Mouse (Mus musculus): ENCODE measurements around the gene Styxl1.
A peak's percentile ranks its signal among the peaks of the same experiment; 100 is the strongest.

Gene Styxl1

GRCm38 (mm10) chr5:135724536-135725322, 53.5 kb downstream of the Styxl1 start:
- no peak for DNase-seq

- DNase-seq = peak; percentile 69
Observed at GRCm38 (mm10) chr5:135723165-135723751, 54.9 kb downstream of the Styxl1 start.

GRCm38 (mm10) chr5:135722121-135722520, 56.1 kb downstream of the Styxl1 start:
- no peak for DNase-seq

GRCm38 (mm10) chr5:135721076-135721475, 57.1 kb downstream of the Styxl1 start:
- no peak for DNase-seq

GRCm38 (mm10) chr5:135720121-135720520, 58.1 kb downstream of the Styxl1 start:
- no peak for DNase-seq

- no peak for DNase-seq
Observed at GRCm38 (mm10) chr5:135719586-135720120, 58.5 kb downstream of the Styxl1 start.

GRCm38 (mm10) chr5:135715624-135716023, 62.6 kb downstream of the Styxl1 start:
- DNase-seq = no peak

GRCm38 (mm10) chr5:135713441-135714218, 64.6 kb downstream of the Styxl1 start:
- peak; percentile 77 for DNase-seq

GRCm38 (mm10) chr5:135712803-135713202, 65.4 kb downstream of the Styxl1 start:
- DNase-seq = no peak

- DNase-seq = peak; percentile 87
Observed at GRCm38 (mm10) chr5:135711582-135712355, 66.4 kb downstream of the Styxl1 start.

- no peak for DNase-seq
Observed at GRCm38 (mm10) chr5:135710599-135711214, 67.5 kb downstream of the Styxl1 start.

GRCm38 (mm10) chr5:135709716-135710115, 68.5 kb downstream of the Styxl1 start:
- DNase-seq = no peak

- DNase-seq = peak; percentile 96
Observed at GRCm38 (mm10) chr5:135707855-135708254, 70.3 kb downstream of the Styxl1 start.

GRCm38 (mm10) chr5:135707039-135707438, 71.1 kb downstream of the Styxl1 start:
- DNase-seq = no peak

GRCm38 (mm10) chr5:135705383-135705782, 72.8 kb downstream of the Styxl1 start:
- no peak for DNase-seq

GRCm38 (mm10) chr5:135703431-135703830, 74.8 kb downstream of the Styxl1 start:
- DNase-seq = no peak

GRCm38 (mm10) chr5:135702682-135703192, 75.4 kb downstream of the Styxl1 start:
- no peak for DNase-seq

- no peak for DNase-seq
Observed at GRCm38 (mm10) chr5:135702190-135702589, 76.0 kb downstream of the Styxl1 start.

GRCm38 (mm10) chr5:135701601-135702000, 76.6 kb downstream of the Styxl1 start:
- DNase-seq = no peak

GRCm38 (mm10) chr5:135697711-135698111, 80.5 kb downstream of the Styxl1 start:
- no peak for DNase-seq
